Mouse (Mus musculus) neural tube, embryonic 11.5 days (tissue): ENCODE results near the gene Cfap77. TPM values are rescaled to one million over a fixed set of nuclear protein-coding genes. Genes with fewer than 3 reads are reported as not detected.
"Not testable (repeated sequence)": the region's sequence is repeated elsewhere in the genome, so short reads cannot be mapped to it uniquely, and the experiment has no call there.

Experiments
- ATAC-seq: fragments of 200-750 bp; cut with Nextera tagmentation; 2 replicates; pipeline ENCODE4 v1.8.0; 2017; ENCODE audit warnings: moderate number of reproducible peaks, mild to moderate bottlenecking, moderate TSS enrichment, moderate library complexity; ENCODE audit not compliant: insufficient read depth, low FRiP score, low TSS enrichment
- DNase-seq: peaks from one replicate; pipeline ENCODE4 v3.0.0-alpha.2; 2015; ENCODE audit warnings: low spot score
- H3K27ac ChIP-seq: fragments of 300-500 bp; sonication (generic); 2 replicates; pipeline ENCODE4 v1.5.1; 2014; ENCODE audit warnings: low read depth, mild to moderate bottlenecking, low read length
- H3K27me3 ChIP-seq: fragments of 300-500 bp; sonication (generic); 2 replicates; pipeline ENCODE4 v1.6.1; 2014; ENCODE audit warnings: mild to moderate bottlenecking, low read length, mixed read lengths; ENCODE audit not compliant: control insufficient read depth, insufficient read depth
- H3K36me3 ChIP-seq: fragments of 300-500 bp; sonication (generic); 2 replicates; pipeline ENCODE4 v1.6.1; 2014; ENCODE audit warnings: mild to moderate bottlenecking, low read length, moderate library complexity, mixed read lengths; ENCODE audit not compliant: control insufficient read depth, insufficient read depth
- H3K4me1 ChIP-seq: fragments of 300-500 bp; sonication (generic); 2 replicates; pipeline ENCODE4 v1.6.1; 2014; ENCODE audit warnings: low read length, mixed read lengths; ENCODE audit not compliant: control insufficient read depth, insufficient read depth
- H3K4me2 ChIP-seq: fragments of 300-500 bp; sonication (generic); 2 replicates; pipeline ENCODE4 v1.6.1; 2014; ENCODE audit warnings: low read depth, mild to moderate bottlenecking, moderate library complexity
- H3K4me3 ChIP-seq: fragments of 300-500 bp; sonication (generic); 2 replicates; pipeline ENCODE4 v1.5.1; 2014; ENCODE audit warnings: low read depth, low read length
- H3K9ac ChIP-seq: fragments of 300-500 bp; sonication (generic); 2 replicates; pipeline ENCODE4 v1.6.1; 2014; ENCODE audit warnings: mild to moderate bottlenecking, low read length
- H3K9me3 ChIP-seq: fragments of 300-500 bp; sonication (generic); 2 replicates; pipeline ENCODE4 v1.6.1; 2016; ENCODE audit warnings: low read length; ENCODE audit not compliant: control insufficient read depth
- WGBS: fragments of 180-500 bp; shearing (Covaris S2); extraction: QIAGEN DNeasy Blood & Tissue Kit; methylation state at CpG from one replicate; pipeline ENCODE4 v1.1.7; 2014; 5-methylcytosine and 5-hydroxymethylcytosine counted together
- polyA plus RNA-seq: library from polyadenylated mRNA; unstranded; fragments of >200 nt; fragmentation: Nextera tagmentation; extraction: Ambion mirVana; gene quantifications from 2 replicates; pipeline ENCODE4 v1.2.1, GENCODE M21; 2014

Cfap77 gene
- polyA plus RNA-seq, 1 experiment from 2014 or later, result 0.33 TPM

DNA sequence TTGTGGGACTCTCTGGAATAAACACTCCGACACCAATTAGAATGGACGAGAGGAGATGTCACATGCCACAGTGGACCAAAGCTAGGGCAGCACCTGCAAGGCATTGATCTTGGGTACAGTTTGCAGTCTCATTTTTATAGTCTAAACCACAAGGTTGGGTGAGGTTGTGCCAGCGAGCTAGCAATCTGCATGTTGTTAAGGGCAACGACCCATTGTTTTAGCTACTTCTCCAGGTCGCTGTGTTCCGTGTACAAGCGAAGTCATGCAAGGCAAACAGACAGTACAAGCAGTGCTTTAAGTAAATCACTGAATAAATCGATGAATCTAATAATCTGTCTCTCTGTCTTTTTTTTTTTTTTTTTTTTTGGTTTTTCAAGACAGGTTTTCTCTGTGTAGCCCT is 40.8 kb upstream of the Cfap77 start:
- H3K9ac ChIP-seq, result no peak overlapping the region
- no peaks in the 10 kb centered on the region for H3K36me3 ChIP-seq
- H3K4me2 ChIP-seq, result no peak overlapping the region
- no peaks in the 10 kb centered on the region for H3K4me1 ChIP-seq
- ATAC-seq, result no peak
- H3K9me3 ChIP-seq, result no peaks in the 10 kb centered on the region
- no peaks in the 10 kb centered on the region for H3K27me3 ChIP-seq
- no peak for DNase-seq
- H3K27ac ChIP-seq, result no peak overlapping the region
- WGBS, result 95% methylated on average over 8 of the region's 8 CpGs
- H3K4me3 ChIP-seq, result no peak overlapping the region

DNA sequence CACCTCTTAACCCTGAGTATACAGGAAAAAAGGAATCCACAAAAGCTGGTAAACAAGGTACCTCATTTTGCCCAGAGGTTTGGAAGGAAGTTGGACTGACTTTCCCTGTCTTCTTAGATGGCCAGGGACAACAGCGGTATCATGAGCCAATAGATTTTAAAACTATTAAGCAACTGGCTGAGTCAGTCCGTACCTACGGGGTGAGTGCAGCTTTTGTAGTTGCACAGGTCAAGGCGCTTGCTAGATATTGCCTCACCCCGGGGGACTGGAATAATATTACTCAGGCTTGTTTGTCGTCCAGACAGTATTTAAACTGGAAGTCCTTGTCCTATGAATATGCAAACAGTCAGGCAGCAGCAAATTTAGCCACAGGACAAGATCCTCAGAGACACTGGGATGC is 34.4 kb upstream of the Cfap77 start:
- H3K4me2 ChIP-seq, DNase-seq, H3K4me3 ChIP-seq, H3K4me1 ChIP-seq, H3K9ac ChIP-seq, H3K9me3 ChIP-seq, H3K27me3 ChIP-seq, H3K27ac ChIP-seq, H3K36me3 ChIP-seq, ATAC-seq: not testable (repeated sequence)
- WGBS, result 93% methylated on average over 6 of the region's 6 CpGs

DNA sequence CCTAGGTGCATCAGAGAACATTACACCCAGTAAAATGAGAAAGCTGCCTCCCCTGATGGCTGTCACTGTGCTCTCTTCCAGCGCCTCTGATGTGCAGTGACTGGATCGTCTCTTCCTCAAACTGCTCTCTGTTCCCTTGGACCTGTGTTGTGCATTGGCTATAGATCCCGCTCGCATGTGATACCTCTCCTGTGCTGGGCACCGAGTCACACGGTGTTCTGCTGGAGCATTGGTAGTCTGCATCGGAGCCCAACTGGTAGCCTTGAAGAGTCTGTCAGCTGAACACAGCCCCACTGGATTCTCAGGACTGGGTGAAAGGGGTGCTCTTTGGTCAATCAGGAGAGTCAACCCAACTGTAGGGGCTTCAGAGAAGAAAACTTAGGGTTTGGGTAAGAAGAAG is 31.2 kb upstream of the Cfap77 start:
- Histone ChIP-seq H3K36me3 (peaks cover 14% of the 10 kb centered on the region; the same call in 1 of the 2 replicates), H3K4me2 (no peak overlapping the region), H3K27me3 (no peaks in the 10 kb centered on the region), H3K9me3 (no peaks in the 10 kb centered on the region), H3K4me1 (no peaks in the 10 kb centered on the region), H3K9ac (no peak overlapping the region), H3K27ac (no peak overlapping the region), H3K4me3 (no peak overlapping the region)
- 97% methylated on average over 7 of the region's 7 CpGs for WGBS
- ATAC-seq (no peak), DNase-seq (no peak)

DNA sequence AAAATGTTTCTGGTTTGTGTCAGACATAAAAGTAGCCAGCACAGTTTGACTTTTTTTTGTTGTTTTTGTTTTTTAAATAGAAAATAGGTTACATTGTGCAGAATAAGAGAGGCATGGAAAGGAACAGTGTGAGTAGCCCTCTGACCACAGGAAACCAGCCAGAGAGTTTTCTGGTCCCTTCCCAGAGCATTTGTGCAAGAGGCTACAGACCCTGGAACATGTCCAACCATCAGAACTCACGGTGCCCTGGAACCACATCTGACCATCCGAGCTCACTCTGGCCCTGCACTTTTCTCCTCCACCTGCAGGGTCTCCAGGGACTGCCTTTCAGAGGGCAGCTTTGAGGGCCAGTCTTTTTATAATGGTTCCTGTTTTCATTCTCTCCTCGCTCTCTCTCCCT is 27.1 kb upstream of the Cfap77 start:
- no peaks in the 10 kb centered on the region for H3K27me3 ChIP-seq
- peaks cover 14% of the 10 kb centered on the region; the same call in 1 of the 2 replicates for H3K36me3 ChIP-seq
- no peak overlapping the region for H3K4me2 ChIP-seq
- ATAC-seq (no peak), DNase-seq (no peak)
- 76% methylated on average over 3 of the region's 3 CpGs for WGBS
- H3K4me3 ChIP-seq, result no peak overlapping the region
- no peak overlapping the region for H3K27ac ChIP-seq
- no peak overlapping the region for H3K9ac ChIP-seq
- no peaks in the 10 kb centered on the region for H3K9me3 ChIP-seq
- no peaks in the 10 kb centered on the region for H3K4me1 ChIP-seq

DNA sequence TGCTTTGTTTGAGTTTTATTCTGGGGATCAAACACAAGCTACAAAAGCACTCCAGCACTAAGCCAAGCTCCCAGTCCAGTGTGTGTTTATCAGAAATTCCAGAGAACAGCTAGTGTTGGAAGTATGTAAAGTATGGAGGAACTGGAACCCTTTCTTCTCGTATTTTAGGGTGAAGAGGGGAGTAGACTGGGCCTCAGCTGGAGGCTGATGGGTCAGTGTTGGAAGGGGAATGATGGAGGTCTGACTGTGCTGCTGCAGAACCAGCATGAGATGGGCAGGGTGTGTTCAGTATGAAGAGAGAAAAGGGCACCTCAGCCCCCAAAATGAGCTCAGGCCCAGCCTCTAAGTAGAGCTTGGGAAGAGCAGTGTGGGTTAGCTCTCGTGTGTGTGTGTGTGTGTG is 21.4 kb upstream of the Cfap77 start:
- Histone ChIP-seq H3K27me3 (no peaks in the 10 kb centered on the region), H3K4me1 (no peaks in the 10 kb centered on the region), H3K27ac (no peak overlapping the region), H3K9me3 (no peaks in the 10 kb centered on the region), H3K36me3 (peaks cover 10% of the 10 kb centered on the region), H3K9ac (no peak overlapping the region), H3K4me3 (no peak overlapping the region), H3K4me2 (no peak overlapping the region)
- ATAC-seq (no peak), DNase-seq (no peak)
- WGBS, result 75% methylated on average over 2 of the region's 2 CpGs

DNA sequence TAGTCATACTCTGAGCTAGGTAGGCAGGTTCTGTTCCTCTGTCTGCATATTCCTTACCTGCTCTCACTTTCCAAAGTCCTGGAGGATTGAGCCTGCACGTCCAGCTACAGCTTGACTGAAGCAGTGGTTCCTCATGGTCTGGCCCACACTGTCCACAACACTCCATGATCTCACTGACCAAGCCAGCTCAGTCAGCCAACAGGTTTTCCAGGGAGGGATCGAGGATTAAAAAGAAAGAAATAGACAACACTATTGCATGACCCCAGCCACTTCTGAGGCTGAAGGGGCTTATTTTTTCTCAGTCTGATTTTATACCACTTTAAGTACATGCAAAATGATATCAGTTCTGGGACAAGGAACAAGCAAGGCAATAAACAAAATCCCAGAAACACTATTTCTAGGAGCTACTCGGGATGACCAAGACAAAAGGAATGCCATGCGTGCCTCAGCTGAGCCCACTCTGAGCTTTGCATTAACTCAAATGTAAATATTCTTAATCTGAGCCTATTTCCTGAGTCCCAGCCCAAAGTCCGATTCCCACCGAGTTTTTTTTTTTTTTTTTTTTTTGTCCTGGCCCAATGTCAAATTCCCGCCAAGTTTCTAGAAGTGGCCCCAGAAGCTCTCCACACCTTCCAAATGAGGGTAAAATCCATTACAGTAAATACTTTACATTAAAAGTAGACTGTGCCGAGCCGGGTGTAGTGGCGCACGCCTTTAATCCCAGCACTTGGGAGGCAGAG is 20.6 kb upstream of the Cfap77 start:
- H3K9me3 ChIP-seq, result no peaks in the 10 kb centered on the region

DNA sequence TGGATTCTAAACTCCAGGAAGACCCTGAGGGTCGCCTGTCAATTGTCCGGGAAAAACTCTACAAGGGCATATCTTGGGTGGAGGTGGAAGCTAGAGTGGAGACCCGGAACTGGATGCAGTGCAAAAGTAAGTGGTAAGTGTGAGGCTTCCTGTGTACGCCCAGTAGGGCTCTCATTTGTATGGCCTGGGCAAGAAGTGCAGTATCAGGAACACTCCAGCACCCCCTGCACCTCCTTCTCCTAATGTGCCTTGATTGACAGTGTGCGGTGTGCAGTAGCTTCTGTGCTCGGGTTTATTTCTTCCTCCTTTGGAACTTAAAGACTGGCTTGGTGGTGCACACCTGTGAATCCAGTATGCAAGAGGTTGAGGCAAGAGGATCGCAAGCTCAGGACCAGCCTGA is 19.8 kb upstream of the Cfap77 start:
- H3K9ac ChIP-seq, result no peak overlapping the region
- no peaks in the 10 kb centered on the region for H3K4me1 ChIP-seq
- ATAC-seq (no peak), DNase-seq (no peak)
- peaks cover 12% of the 10 kb centered on the region for H3K36me3 ChIP-seq
- no peak overlapping the region for H3K4me2 ChIP-seq
- WGBS, result 93% methylated on average over 7 of the region's 7 CpGs
- H3K27ac ChIP-seq, result no peak overlapping the region
- H3K4me3 ChIP-seq, result no peak overlapping the region
- H3K9me3 ChIP-seq, result no peaks in the 10 kb centered on the region
- H3K27me3 ChIP-seq, result no peaks in the 10 kb centered on the region

More for the DNA sequence above, 20.6 kb upstream of the Cfap77 start:
- Histone ChIP-seq H3K36me3 (peaks cover 12% of the 10 kb centered on the region), H3K27me3 (no peaks in the 10 kb centered on the region), H3K9ac (no peak overlapping the region), H3K4me3 (no peak overlapping the region), H3K27ac (no peak overlapping the region), H3K4me2 (no peak overlapping the region), H3K4me1 (no peaks in the 10 kb centered on the region)
- 93% methylated on average over 11 of the region's 11 CpGs for WGBS
- ATAC-seq, result no peak
- DNase-seq, result no peak

DNA sequence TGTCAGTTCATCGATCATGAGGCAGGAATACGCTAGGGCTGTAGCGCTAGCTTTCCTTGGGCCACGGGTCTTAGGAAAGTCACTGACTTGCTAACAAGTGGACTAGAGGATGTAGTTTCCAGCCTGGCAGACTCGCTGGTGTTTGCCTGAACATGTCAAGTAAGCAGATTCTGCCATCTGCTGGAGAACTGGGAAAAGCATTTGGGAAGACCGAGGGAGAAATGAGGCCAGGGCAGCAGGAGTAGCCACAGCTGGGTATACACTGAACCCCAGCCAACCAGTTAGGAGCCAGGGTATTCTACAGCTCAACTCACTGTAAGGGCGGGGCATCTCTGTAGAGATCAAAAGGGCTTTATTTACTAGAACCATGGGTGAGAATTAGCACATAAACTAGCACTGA is 11.5 kb upstream of the Cfap77 start:
- H3K4me2 ChIP-seq, result no peak overlapping the region
- no peaks in the 10 kb centered on the region for H3K4me1 ChIP-seq
- H3K36me3 ChIP-seq, result peaks cover 5% of the 10 kb centered on the region
- H3K27ac ChIP-seq, result no peak overlapping the region
- no peak overlapping the region for H3K9ac ChIP-seq
- no peaks in the 10 kb centered on the region for H3K9me3 ChIP-seq
- WGBS, result 56% methylated on average over 7 of the region's 7 CpGs
- peak; percentile 37 for DNase-seq
- no peak overlapping the region for H3K4me3 ChIP-seq
- ATAC-seq, result no peak
- H3K27me3 ChIP-seq, result no peaks in the 10 kb centered on the region

DNA sequence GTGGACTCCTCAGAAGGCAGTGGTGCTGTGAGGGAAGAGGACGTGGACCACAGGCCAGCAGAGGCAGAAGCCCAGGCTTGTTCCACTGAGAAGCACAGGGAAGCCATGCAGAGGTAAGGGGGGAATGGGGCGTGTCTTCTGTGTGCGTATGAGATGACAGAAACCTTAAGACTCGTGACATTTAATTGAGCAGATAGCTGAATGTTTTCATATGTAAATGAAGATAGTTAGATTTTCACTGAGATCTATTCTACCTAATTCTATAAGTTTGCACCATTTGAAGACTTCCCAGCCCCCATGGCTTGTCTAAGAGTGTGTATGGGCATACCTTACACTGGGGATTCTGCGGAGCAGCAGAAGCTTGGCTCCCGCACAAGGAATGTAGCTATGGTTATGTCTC is 10.9 kb upstream of the Cfap77 start:
- Histone ChIP-seq H3K4me1 (peaks cover 2% of the 10 kb centered on the region; the same call in 1 of the 2 replicates), H3K4me3 (no peak overlapping the region), H3K9ac (no peak overlapping the region), H3K4me2 (no peak overlapping the region), H3K36me3 (no peaks in the 10 kb centered on the region; the same call in none of the 2 replicates), H3K9me3 (no peaks in the 10 kb centered on the region), H3K27ac (no peak overlapping the region), H3K27me3 (no peaks in the 10 kb centered on the region)
- 92% methylated on average over 6 of the region's 6 CpGs for WGBS
- no peak for DNase-seq
- no peak for ATAC-seq
